Mouse (Mus musculus) C2C12 (cell line): Measurements from ENCODE around the gene Ssc5d.

ENCODE experiments used
- CEBPB ChIP-seq: IDR thresholded peaks from one replicate; pipeline ENCODE4 v1.6.1; 2011; ENCODE audit warnings: low read depth, mild to moderate bottlenecking, control low read depth, moderate library complexity
- CTCF ChIP-seq: IDR thresholded peaks from one replicate; pipeline ENCODE4 v1.5.1; 2011; ENCODE audit not compliant: control insufficient read depth, insufficient read depth, insufficient read length

DNA sequence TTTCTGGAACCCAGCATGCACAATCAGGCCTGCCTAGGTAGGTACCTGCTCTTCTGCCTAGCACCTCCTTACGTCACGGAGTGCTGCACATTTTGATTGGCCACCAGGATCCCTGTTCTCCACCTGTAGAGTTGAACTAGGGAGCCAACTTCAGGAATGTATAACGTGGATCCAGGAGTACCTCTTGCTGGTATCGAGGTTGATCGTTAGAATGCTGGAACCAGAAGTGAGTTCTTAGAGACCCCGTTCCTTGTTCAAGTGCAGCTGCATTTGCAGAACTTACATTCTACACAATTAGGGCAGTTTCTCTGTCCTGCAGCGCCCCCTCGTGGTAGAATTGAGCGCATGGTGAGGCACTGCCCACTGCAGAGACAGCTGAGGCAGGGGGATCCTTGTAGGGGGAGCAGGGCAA lies 14.5 kb downstream of the Ssc5d start:
- TF ChIP-seq CTCF (peak; percentile 63), CEBPB (no peak)
